Mouse (Mus musculus) frontal cortex, postnatal 36 days (tissue): ENCODE results near the gene Mcoln1.

Experiments
- DNase-seq, 2 experiments: peaks; one replicate each; pipeline ENCODE4 v3.0.0; 2022; ENCODE audit warnings: low spot score in 2 of 2

Gene Mcoln1

DNA sequence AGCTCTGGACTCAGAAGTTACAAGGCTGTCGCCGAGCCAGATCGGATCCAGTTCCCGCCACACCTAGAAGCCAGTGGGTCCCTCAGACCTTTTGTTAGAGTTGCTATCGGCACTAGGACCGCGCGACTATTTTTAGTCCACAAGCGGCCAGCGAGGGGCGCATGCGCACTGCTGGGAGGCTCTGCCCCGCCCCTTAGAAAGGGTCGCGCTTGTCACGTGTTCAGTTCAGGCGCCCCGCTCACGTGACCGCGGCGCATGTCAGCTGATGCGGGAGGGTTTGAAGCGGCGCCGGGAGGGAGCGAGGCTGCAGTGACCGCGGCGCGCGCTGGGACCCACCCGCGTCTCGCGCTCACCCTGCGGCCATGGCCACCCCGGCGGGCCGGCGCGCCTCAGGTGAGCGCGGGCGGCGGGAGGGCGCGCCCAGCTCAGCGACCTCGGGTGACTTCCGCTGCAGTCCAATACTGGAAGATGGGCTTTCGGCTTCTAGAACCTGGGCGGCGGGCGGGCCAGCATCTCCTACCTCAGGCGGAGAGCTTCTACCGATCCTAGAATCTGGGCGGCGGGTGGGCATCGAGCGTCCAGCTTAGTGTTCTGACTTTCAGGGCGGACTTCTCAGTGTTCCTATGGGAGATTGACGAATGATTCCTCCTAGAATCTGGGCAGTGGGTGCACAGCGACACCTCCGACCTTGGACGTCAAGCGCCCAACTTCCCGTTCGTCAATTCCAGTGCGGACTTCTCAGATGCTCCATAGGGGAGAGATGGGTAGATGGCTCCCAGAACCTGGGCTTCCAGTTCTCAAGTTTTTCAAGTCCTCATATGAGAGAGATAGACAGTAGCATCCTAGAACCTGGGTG lies at the start of gene Mcoln1:
Mcoln1 (plus strand) TSS at position 223 of the 856 bp plus-strand sequence.
- DNase-seq: peak; percentile 97 to 99

DNA sequence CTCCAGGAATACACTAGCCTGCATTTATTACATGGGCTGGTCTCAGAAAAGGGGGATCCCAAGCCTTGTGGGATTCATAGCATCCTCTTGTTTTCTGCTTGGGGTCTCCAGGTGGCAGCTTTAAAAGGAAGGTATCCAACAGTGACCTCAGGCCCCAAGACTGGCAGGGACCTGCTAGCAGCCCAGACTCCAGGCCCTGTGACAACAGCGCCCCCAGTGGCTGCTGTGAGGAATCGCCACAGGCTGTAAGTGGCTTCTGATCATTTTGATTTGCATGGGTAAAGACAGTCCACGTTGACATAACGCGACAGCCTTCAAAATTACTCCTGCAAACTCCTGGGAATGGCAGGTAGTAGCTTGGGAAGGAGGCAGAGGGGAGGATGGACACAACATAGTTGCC lies 49.6 kb upstream of the Mcoln1 start:
- peak; percentile 27 to 28 for DNase-seq

DNA sequence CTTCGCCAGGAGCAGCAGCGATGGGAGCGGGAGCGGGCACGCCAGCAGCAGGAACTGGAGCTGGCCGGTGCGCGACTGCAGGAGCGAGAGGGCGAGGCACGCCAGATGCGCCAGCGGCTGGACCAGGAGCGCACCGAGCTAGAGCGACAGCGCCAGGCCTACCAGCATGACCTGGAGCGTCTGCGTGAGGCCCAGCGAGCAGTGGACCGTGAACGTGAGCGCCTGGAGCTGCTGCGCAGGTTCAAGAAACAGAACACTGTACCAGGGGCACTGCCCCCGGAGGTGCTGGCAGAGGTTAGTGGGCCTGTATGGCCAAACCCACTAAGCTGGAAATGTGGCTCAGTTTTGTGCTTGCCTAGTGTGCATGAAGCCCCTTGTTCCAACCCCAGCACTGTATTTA lies 48.3 kb upstream of the Mcoln1 start:
- no peak for DNase-seq

DNA sequence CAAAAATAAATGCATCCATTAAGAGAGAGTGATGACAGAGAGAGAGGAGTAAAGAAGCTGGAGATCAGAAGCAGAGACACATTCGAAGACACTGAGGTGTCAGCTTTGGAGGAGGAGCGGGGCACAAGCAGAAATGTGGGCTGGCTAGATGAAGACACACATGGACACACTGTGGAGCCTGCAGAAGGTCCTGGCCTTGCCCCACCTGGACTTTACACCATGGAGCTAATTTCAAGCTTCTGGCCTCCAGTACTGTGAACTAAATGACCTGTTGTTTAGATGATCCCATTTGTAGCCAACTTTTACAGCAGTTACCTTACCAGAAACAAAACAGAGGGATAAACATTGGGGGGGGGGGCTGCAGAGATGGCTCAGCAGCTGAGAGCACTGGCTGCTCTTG lies 37.0 kb upstream of the Mcoln1 start:
- no peak for DNase-seq

DNA sequence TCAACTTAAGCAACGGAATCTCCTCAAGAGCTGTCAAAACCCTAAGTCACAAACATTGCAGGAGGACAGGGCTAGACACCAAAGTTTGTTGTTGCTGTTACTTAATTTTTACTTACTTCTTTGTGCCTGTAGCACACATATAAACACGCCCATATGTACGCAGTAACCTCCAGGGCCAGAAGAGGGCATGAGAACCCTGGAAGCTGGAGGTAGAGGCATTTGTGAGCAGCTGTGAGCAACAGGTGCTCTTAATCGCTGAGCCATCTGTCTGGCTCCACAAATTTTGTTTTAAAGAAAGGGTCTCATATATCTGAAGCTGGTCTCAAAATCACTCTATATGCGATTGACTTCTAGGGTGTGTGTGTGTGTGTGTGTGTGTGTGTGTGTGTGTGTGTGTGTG lies 35.9 kb upstream of the Mcoln1 start:
- no peak for DNase-seq

DNA sequence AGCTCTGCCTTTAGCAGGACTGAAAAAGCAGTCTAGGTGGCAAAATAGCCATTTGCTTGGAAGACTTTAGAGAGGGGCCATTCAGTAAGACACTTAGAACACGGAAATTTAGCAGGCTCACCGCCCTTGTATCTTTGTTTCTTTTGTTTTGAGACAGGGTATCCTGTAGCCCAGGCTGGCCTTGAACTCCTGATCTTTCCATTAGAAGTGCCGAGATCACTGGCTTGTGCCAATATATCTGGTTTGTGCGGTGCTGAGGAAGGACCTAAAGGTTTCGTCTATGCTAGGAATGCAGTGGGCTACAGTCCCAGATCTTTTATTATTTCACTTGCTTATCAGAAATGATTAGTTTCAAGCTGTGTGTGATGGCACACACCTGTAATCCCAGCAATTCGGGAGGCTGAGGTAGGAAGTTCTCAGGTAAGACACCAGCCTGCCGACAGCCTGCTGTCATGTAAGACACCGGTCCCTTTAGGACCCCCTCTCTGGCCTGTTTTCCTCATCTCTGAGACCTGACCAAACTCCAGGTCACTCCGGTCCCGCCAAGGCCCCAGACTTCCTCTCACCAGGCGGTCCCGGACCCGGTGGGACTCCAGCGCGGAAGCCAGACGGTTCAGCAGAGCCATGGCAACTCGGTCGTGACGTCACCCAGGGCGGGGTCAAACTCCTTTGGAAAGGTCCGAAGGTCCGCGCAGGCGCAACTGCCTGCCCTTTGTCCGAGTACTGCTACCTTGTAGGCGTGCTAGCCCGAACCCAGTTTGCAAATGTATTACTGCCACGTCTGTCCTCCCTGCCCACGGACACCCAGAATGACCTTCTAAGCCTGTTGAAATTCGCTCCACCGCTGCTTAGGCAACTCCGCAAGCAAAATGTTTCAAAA lies 33.0 kb upstream of the Mcoln1 start, which contains the start of gene Pex11g:
Pex11g (minus strand) TSS at position 675 of the 880 bp plus-strand sequence.
- peak; percentile 85 to 87 for DNase-seq

DNA sequence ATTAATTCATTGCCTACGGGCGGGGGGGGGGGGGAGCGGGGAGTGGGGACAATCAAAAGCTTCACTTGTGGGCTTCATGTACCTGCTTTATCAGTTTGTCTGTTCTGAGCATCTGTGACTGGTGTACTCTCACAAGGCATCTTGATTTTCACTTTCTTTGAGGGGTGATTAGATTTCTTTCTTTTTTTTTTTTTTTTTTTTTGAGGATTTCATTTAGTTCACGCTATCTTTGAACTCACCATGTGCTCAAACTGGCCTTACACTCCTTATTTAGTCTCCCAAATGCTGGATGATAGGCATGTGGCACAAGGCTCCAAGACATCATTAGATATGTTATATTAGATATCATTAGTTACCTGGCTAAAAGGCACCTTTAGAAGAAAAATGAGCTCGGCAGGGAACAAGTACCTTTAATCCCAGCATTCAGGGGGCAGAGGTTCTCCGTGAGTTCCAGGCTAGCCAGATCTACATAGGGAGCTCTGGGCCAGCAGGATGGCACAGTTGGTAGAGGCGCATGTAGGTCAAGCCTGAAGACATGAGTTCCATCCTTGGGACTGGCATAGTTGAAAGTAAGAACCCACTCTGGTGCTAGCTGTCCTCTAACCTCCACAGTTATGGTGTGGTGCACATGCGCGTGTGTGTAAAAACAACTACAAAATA lies 32.2 kb upstream of the Mcoln1 start:
- no peak for DNase-seq

DNA sequence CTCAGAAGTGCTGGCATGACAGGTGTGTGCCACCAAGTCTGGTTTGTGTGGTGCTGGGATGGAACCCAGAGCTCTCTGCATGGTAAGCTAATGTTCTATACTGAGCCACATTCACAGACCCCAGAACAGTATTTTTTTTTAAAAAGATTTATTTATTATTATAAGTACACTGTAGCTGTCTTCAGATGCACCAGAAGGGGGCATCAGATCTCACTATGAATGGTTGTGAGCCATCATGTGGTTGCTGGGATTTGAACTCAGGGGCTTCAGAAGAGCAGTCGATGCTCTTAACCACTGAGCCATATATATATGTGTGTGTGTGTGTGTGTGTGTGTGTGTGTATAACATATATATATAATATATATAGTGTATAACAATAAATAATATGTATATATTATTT lies 31.4 kb upstream of the Mcoln1 start:
- no peak for DNase-seq

DNA sequence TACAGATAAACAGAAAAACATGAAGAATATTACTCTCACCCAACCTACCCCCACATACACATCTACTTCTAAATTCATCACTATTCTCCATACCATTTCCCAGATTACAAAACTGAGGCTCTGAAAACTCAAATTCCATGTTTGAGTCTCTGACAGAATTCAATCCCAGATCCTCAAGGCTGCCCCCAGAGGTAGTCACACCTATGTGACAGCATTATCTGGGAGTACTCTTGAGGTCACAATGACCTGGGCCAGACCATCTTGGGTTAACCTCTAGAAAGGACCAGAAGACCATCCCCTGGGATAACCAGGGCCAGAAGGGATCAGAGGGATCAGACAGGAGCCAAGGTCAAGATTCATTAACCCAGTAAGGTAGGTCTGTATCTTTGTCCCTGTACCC lies 29.7 kb upstream of the Mcoln1 start, which contains the start of gene Tex45:
Tex45 (plus strand) TSS at position 301 of the 400 bp plus-strand sequence.
- no peak for DNase-seq

DNA sequence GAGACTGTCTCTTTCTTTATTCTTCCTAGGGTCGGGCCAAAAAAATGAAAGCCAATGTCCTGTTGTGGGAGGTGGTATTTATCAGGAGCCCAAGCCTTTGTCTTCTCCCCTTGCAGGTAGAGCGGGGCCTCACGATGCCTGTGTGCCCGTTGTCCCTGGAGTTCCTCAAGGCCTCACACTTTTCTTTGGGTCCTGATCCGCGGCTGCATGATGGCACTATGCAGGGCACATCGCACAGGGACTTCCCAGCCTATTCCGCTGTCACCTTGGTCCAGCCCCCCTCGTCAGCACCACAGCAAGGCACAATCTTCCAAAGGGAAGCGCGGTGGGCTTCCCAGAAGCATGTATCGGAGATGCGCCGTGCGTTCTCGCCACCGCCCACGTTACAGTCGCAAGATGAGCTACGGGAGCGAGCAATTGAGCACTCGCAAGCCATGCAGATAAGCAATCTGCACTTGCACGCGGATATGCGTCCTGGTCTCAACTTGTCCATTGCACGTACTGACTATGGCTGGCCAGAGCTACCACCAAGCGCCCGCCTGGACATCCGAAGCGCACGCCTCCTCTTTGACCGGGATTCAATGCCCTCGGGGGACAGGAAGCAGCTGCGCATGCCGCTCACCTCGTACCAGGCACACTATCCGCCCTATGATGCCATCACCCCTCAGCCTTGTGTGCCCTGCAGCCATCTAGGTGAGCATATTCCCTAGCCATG lies 24.4 kb upstream of the Mcoln1 start:
- no peak for DNase-seq

DNA sequence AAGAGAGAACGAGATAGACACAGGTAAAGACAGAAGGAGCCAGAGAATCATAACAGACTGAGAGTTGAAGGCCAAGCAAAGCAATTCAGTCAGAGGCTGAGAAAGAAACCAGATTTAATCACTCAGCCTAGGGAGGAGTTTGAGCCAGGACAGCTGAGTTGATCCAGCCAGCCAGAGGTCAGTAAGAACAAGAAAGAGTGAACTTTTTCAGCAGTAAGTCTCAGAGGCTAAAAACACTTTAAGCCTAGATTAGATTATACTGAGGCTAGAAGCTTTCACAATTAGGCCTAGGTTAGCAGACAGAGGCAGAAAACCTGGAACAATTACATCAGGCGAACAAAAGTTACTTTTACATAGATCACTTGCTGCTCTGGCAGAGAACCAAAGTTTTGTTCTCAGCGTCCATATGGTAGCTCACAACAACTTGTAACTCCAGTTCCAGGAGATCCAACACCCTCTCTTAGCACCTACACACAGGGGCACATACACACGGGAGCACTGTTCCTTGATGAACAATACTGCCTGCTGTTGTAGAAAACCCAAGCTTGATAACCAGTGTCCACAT lies 20.0 kb upstream of the Mcoln1 start:
- DNase-seq: no peak

DNA sequence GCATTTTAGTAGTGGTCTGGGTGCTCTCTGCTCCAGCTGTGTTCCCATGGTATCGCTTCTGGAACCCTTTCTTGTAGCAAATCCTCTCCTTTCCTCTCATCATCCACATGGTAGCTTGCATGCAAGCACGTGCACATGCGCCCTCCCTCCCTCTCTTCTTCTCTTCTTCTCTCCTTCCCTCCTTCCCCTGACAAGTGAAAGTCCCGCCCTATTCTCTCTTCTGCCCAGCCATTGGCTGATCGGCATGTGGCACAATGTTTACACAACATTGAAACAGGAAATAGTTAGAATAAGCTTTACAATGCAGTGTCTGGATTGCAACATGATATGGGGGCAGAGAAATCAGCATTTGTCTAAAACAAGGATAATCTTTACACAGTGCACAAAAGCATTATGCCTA lies 18.7 kb upstream of the Mcoln1 start:
- DNase-seq: no peak

DNA sequence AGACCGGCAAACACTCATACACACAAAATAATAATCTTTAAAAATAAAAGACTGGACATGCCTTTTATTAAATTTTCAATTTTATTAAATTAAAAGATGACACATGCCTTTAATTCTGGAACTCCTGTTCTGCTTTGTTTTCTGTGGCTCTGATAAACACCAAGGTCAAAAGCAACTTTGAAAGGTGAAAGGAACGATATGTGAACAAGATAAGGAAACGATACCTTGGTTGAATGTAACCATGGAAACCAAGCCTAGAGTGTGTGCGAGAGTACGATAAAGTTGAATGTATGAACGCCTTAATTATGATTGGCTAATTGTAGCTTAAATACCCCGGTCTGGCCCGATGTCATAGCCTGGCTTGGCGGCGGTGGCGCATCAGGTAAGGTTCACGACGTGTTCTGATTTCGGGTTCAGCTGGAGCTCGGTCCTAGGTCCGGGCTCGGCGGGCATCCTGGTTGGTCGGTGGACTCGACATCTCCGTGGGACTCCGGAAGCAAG lies 18.0 kb upstream of the Mcoln1 start:
- DNase-seq: no peak

DNA sequence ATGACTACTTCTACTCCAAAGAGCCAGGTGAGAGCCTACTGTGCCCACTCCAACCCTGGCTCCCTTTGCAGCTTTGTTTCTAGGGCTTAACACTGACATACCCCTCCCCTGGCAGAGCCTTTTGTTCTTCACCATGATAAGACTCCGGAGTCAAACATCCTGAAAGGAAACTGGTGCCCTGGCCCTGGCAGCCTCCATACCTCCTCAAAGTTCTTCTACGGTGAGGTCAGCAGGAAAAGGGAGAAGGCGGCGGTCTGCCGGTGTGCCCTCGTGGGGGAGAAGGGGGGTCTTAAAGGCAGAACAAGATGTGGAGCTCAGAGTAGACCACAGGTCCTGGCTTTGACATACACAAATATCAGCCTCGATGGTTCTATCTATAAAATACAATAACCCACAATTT lies 16.7 kb upstream of the Mcoln1 start:
- no peak for DNase-seq

DNA sequence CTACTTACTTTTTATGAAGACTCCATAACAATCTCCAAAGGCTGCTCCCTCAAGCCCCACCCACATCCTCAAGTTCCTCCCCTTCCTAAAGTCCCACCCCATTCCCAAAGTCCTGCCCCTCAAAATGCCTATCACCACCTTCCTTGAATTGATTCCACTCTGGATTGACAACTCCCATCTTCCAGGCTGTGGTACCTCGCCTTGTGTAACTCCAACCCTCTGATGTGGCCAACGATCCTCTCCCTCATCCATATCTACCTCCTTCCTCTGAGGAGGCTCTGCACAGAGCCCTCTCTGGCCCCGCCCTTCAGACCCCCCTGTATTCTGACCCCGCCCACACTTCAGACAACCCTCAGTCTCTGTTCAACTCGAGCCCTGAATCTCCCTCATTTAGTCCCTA lies 15.1 kb upstream of the Mcoln1 start:
- DNase-seq: no peak

DNA sequence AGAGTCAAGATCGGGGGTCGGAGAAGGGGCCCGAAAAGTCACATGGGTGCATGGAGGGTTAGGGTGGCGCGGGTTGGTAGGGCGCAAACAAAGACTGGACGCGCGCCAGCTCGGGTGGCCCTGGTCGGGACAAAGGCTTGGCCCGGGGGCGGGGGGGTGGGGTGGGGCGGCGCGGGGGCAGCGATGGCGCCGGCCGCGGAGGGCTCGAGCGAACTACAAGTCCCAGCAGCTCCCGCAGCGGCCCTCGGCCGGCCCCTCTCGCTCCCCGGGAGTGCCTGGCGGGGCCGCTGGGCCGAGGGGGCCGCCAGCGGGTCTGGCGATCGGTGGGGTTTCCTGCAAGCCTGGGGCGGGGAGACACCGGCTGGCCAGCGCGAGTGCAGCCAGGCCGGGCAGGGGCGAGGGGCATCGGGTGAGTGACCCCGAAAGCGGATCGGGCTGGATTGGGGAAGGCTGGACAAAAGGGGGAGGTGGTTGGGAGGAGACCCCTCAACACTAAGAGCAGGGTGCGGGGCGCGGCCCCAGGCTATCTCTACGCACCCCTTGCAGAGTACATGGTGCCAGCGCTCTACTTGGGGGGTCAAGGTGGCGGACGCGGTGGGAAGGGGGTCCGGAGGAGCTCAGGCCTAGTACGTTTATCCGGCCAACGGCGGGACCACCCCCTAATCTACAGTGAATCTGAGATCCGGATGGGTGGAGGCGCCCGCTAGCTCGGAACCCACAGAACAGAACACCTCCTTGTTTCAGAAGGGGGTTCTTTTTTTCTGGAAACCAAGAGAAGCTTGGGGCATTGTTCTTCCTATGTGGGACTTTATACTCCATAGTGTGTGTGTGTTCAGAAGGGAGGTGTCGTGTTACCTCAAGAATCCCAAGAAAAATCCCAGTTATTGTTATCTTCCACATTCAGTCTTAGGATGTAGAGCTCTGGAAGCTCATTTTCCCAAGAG lies 7.1 kb upstream of the Mcoln1 start, which contains the start of gene Zfp358:
Zfp358 (plus strand) TSS at position 238 of the 944 bp plus-strand sequence.
- DNase-seq: peak; percentile 57 to 63

DNA sequence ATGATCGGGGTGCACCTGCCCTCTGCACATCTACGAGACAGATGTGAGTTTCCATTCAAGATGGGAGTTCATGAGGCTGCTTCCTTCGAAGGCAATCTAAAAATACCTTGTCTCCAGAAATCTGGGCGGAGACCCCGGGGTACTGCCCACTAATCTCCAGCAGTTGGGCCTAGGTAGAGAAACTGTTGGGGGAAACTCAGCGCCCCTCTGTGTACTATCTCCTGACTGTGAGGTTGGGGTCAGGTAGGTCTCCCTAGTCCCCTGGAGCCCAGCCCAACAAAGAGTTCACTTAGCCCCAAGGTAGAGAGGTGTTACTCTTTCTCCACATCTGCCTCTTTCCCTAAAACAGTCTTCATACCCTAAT lies 6.4 kb upstream of the Mcoln1 start:
- DNase-seq: no peak

DNA sequence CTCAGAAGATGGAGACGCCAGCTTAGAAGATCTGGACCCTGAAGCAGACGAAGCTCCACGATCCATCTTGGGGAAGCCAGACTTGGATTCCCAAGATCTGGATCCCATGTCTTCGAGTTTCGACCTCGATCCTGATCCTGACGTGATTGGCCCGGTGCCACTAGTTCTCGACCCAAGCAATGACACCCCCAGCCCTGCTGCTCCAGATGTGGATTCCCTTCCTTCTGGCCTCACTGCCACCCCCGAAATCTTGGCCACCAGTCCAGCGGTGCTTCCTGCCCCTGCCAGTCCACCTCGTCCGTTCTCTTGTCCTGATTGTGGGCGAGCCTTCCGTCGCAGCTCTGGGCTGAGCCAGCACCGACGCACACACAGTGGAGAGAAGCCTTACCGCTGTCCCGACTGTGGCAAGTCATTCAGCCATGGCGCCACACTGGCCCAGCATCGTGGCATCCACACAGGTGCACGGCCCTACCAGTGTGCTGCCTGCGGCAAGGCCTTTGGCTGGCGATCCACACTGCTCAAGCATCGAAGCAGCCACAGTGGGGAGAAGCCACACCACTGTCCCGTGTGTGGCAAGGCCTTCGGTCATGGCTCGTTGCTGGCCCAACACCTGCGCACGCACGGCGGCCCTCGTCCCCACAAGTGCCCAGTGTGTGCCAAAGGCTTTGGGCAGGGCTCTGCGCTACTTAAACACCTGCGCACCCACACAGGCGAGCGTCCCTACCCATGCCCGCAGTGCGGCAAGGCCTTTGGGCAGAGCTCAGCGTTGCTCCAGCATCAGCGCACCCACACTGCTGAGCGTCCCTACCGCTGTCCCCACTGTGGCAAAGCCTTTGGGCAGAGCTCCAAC lies 4.5 kb upstream of the Mcoln1 start:
- no peak for DNase-seq

DNA sequence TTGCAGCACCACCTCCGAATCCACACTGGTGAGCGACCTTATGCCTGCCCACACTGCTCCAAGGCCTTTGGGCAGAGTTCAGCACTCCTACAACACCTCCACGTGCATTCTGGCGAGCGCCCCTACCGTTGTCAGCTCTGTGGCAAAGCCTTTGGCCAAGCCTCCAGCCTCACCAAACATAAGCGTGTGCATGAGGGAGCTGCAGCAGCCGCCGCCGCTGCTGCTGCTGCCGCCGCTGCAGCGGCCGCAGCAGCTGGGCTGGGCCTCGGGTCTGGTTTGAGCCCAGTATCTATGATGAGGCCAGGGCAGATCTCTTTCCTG lies 3.9 kb upstream of the Mcoln1 start:
- no peak for DNase-seq
